Mouse (Mus musculus): ENCODE results near the gene Car15. TPM values are rescaled to one million over a fixed set of nuclear protein-coding genes. Genes with fewer than 3 reads are reported as not detected.

Gene Car15
- 13.9 and 17.9 TPM in 2 replicates for polyA plus RNA-seq (2012; rRNA removed)

DNA sequence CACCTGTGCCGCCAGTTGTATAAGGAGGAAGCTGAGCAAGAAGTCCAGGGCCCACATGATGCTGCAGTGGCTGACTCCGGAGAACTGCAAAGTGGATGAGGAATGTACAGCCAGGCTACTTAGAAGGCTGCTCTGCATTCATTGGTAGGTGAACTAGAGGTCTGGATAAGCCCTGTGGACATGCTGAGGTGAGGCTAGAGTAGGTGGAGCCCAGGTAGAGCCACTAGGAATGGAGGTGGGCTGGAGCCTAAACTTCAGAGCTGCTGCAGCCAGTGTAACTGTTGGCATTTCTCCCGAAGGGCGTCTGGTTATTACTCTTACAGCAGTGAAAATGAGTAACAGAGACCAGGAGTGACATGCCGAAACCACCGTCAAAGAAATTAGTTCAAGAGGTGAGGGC is at the start of gene Car15:
TSS of gene Car15 (minus strand) at position 314 of the 400 bp plus-strand sequence.
- Histone ChIP-seq H3K27me3 (ENCODE audit: control insufficient read depth, insufficient read depth, low read length) (no peaks in the 10 kb centered on the region), H3K4me1 (ENCODE audit: control insufficient read depth, insufficient read depth, low read length) (peaks cover 18% of the 10 kb centered on the region), H3K36me3 (ENCODE audit: control insufficient read depth, insufficient read depth, low read length) (no peaks in the 10 kb centered on the region), H3K27ac (ENCODE audit: control insufficient read depth, insufficient read depth, low read depth, low read length) (no peak within 1 kb of the TSS), H3K4me3 (ENCODE audit: control insufficient read depth, low read depth, low read length) (no peak within 1 kb of the TSS)
- TF ChIP-seq POLR2A (IDR thresholded peaks at IDR 0.05; ENCODE audit: control insufficient read depth, low read depth, low read length) (no peak), CTCF (IDR thresholded peaks at IDR 0.05; ENCODE audit: control insufficient read depth, insufficient read depth, insufficient replicate concordance, low read depth, low read length) (no peak)

DNA sequence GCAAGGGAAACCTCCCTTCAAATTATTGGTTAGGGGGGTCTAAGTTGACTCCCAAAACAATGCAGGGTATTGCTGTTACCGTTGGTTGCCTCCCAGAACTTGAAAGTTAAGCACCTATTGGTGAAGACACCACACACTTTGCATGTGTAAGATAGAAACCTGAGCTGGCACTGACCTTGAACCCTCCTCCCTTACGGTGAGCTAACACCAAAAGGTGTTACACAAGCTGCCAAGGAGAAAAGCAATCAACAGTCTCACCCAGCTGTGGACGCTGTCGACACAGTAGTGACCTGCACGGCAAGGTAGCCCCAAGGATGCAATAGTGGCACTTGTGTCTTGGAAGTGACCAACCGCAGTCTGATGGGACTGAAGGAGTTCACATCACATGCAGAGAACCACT is 46.0 kb upstream of the Car15 start:
- TF ChIP-seq CTCF (IDR thresholded peaks at IDR 0.05; ENCODE audit: control insufficient read depth, insufficient read depth, insufficient replicate concordance, low read depth, low read length) (no peak), POLR2A (IDR thresholded peaks at IDR 0.05; ENCODE audit: control insufficient read depth, low read depth, low read length) (no peak)
- Histone ChIP-seq H3K27me3 (ENCODE audit: control insufficient read depth, insufficient read depth, low read length) (no peaks in the 10 kb centered on the region), H3K4me1 (ENCODE audit: control insufficient read depth, insufficient read depth, low read length) (peaks cover 2% of the 10 kb centered on the region; the same call in 1 of the 2 replicates), H3K4me3 (ENCODE audit: control insufficient read depth, low read depth, low read length) (no peak overlapping the region), H3K36me3 (ENCODE audit: control insufficient read depth, insufficient read depth, low read length) (no peaks in the 10 kb centered on the region), H3K27ac (ENCODE audit: control insufficient read depth, insufficient read depth, low read depth, low read length) (no peak overlapping the region)

DNA sequence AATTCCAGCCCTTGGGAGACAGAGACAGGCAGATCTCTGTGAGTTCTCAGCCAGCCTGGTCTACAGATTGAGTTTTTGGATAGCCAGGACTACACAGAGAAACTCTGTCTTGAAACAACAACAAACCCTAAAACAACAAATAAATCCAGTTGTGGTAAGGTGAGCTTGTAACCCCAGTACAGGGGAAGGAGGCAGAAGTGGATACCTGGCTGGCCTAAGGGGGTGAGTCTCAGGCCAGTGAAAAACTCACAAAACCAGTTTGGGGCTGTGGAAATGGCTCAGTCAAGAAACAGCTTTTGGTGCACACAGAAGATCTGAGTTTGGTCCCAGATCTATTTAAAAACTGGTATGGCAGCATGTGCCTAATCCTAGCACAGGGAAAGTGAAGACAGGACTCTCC is 44.0 kb upstream of the Car15 start:
- no peaks in the 10 kb centered on the region for H3K36me3 ChIP-seq (ENCODE audit: control insufficient read depth, insufficient read depth, low read length)
- peaks cover 2% of the 10 kb centered on the region; the same call in 1 of the 2 replicates for H3K4me1 ChIP-seq (ENCODE audit: control insufficient read depth, insufficient read depth, low read length)
- TF ChIP-seq POLR2A (IDR thresholded peaks at IDR 0.05; ENCODE audit: control insufficient read depth, low read depth, low read length) (no peak), CTCF (IDR thresholded peaks at IDR 0.05; ENCODE audit: control insufficient read depth, insufficient read depth, insufficient replicate concordance, low read depth, low read length) (no peak)
- no peaks in the 10 kb centered on the region for H3K27me3 ChIP-seq (ENCODE audit: control insufficient read depth, insufficient read depth, low read length)
- no peak overlapping the region for H3K27ac ChIP-seq (ENCODE audit: control insufficient read depth, insufficient read depth, low read depth, low read length)
- H3K4me3 ChIP-seq (ENCODE audit: control insufficient read depth, low read depth, low read length) = no peak overlapping the region

DNA sequence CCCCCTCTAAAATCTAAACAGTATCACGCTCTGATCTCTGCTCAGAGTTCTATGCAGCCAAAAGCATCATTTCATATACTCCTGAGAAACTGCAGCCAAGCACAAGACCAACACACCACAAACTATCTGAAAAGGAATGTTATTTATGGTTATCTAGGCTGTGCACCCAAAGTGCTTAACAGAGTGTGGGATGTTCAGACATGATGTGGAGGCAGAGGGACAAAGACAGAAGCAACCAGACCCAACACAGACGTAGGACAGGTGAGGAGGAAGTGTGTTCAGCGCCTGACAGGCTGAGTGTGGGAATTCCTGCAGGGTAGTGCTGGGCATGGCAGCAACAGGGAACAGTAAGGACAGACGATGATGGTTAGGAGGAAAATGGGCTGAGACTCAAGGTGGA is 41.4 kb upstream of the Car15 start:
- no peak overlapping the region for H3K27ac ChIP-seq (ENCODE audit: control insufficient read depth, insufficient read depth, low read depth, low read length)
- no peaks in the 10 kb centered on the region for H3K36me3 ChIP-seq (ENCODE audit: control insufficient read depth, insufficient read depth, low read length)
- peaks cover 2% of the 10 kb centered on the region; the same call in 1 of the 2 replicates for H3K4me1 ChIP-seq (ENCODE audit: control insufficient read depth, insufficient read depth, low read length)
- TF ChIP-seq POLR2A (IDR thresholded peaks at IDR 0.05; ENCODE audit: control insufficient read depth, low read depth, low read length) (no peak), CTCF (IDR thresholded peaks at IDR 0.05; ENCODE audit: control insufficient read depth, insufficient read depth, insufficient replicate concordance, low read depth, low read length) (no peak)
- no peaks in the 10 kb centered on the region for H3K27me3 ChIP-seq (ENCODE audit: control insufficient read depth, insufficient read depth, low read length)
- H3K4me3 ChIP-seq (ENCODE audit: control insufficient read depth, low read depth, low read length) = no peak overlapping the region

DNA sequence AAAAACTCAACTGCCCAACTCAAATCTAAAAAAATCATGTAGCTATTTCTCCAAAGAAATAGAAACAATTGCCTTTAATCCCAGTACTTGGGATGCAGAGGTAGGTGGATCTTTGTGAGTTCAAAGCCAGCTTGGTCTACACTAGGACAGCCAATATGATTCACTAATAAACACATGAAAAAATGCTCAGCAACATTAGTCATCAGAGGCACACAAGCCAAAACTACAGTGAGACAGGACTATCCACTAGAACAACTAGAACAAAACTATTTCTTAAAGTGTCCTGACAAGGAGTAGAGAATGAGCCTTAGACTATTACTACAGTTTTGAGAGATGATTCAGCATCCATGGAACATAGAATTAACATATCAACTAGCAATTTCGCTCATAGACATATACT is 37.9 kb upstream of the Car15 start:
- no peaks in the 10 kb centered on the region for H3K36me3 ChIP-seq (ENCODE audit: control insufficient read depth, insufficient read depth, low read length)
- H3K4me3 ChIP-seq (ENCODE audit: control insufficient read depth, low read depth, low read length) = no peak overlapping the region
- no peak overlapping the region for H3K27ac ChIP-seq (ENCODE audit: control insufficient read depth, insufficient read depth, low read depth, low read length)
- H3K4me1 ChIP-seq (ENCODE audit: control insufficient read depth, insufficient read depth, low read length) = peaks cover 2% of the 10 kb centered on the region; the same call in 1 of the 2 replicates
- TF ChIP-seq CTCF (IDR thresholded peaks at IDR 0.05; ENCODE audit: control insufficient read depth, insufficient read depth, insufficient replicate concordance, low read depth, low read length) (no peak), POLR2A (IDR thresholded peaks at IDR 0.05; ENCODE audit: control insufficient read depth, low read depth, low read length) (no peak)
- no peaks in the 10 kb centered on the region for H3K27me3 ChIP-seq (ENCODE audit: control insufficient read depth, insufficient read depth, low read length)

DNA sequence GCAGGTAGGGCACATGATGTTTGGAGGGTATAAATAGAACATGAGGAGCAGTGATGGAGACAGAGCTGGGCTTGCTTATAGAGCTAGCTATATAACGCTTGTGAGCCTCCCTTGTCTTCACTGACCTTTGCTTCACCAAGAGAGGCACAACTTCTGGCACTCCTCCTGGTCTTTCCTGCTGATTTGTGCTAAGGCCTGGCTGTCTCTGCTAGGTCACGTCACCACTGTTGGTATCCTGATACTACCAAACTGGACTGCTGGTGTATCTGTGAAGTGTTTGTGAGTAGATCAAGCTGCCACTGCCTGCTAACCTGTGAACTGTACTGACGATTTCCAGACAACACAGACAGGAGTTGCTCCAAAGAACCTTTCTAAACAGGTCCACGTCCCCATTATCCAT is 37.0 kb upstream of the Car15 start:
- H3K4me1 ChIP-seq (ENCODE audit: control insufficient read depth, insufficient read depth, low read length) = peaks cover 2% of the 10 kb centered on the region; the same call in 1 of the 2 replicates
- no peak overlapping the region for H3K27ac ChIP-seq (ENCODE audit: control insufficient read depth, insufficient read depth, low read depth, low read length)
- no peak for TF ChIP-seq POLR2A (IDR thresholded peaks at IDR 0.05; ENCODE audit: control insufficient read depth, low read depth, low read length)
- TF ChIP-seq CTCF (IDR thresholded peaks at IDR 0.05; ENCODE audit: control insufficient read depth, insufficient read depth, insufficient replicate concordance, low read depth, low read length) = no peak
- H3K36me3 ChIP-seq (ENCODE audit: control insufficient read depth, insufficient read depth, low read length) = no peaks in the 10 kb centered on the region
- H3K27me3 ChIP-seq (ENCODE audit: control insufficient read depth, insufficient read depth, low read length) = no peaks in the 10 kb centered on the region
- no peak overlapping the region for H3K4me3 ChIP-seq (ENCODE audit: control insufficient read depth, low read depth, low read length)

DNA sequence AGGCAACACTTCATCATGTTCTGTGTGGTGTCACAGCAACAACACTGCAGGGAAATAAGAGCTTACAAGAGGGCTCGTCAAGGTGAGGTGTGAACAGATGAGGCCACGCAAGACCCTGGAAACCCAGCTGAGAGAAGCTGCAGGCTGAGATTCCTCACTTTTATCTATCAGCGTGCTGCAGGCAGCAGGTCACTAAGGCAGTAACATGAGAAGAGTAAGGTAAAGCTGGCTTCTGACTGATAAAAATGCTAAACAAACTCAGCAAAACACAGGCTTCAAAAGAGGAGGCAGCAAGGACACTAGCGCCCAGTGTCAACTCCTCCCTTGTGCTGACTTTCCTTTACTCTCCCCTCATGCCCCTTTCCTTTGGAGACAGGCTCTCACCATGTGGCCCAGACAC is 34.8 kb upstream of the Car15 start:
- Histone ChIP-seq H3K4me1 (ENCODE audit: control insufficient read depth, insufficient read depth, low read length) (no peaks in the 10 kb centered on the region), H3K27me3 (ENCODE audit: control insufficient read depth, insufficient read depth, low read length) (no peaks in the 10 kb centered on the region), H3K36me3 (ENCODE audit: control insufficient read depth, insufficient read depth, low read length) (no peaks in the 10 kb centered on the region), H3K4me3 (ENCODE audit: control insufficient read depth, low read depth, low read length) (no peak overlapping the region), H3K27ac (ENCODE audit: control insufficient read depth, insufficient read depth, low read depth, low read length) (no peak overlapping the region)
- TF ChIP-seq CTCF (IDR thresholded peaks at IDR 0.05; ENCODE audit: control insufficient read depth, insufficient read depth, insufficient replicate concordance, low read depth, low read length) (no peak), POLR2A (IDR thresholded peaks at IDR 0.05; ENCODE audit: control insufficient read depth, low read depth, low read length) (no peak)

DNA sequence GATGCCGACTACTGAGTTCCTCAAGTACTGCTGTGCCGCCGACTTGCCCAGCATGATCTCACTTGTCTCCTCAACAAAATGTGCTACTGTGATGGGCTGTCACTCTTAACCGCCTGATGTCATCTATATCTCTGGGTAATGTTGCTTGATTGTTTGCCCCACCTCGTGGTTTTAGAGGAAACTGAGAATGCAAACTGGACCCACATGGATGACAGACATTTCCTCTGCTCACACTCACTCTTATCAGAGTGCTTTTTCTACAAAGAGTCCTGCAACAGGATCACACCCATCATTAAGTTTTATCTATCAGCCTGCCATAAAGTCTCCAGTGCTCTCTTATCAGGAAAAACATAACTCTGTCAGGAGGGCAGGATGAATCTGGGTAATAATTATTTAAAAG is 33.1 kb upstream of the Car15 start:
- Histone ChIP-seq H3K27me3 (ENCODE audit: control insufficient read depth, insufficient read depth, low read length) (no peaks in the 10 kb centered on the region), H3K4me3 (ENCODE audit: control insufficient read depth, low read depth, low read length) (no peak overlapping the region), H3K36me3 (ENCODE audit: control insufficient read depth, insufficient read depth, low read length) (no peaks in the 10 kb centered on the region), H3K27ac (ENCODE audit: control insufficient read depth, insufficient read depth, low read depth, low read length) (no peak overlapping the region), H3K4me1 (ENCODE audit: control insufficient read depth, insufficient read depth, low read length) (no peaks in the 10 kb centered on the region)
- TF ChIP-seq POLR2A (IDR thresholded peaks at IDR 0.05; ENCODE audit: control insufficient read depth, low read depth, low read length) (no peak), CTCF (IDR thresholded peaks at IDR 0.05; ENCODE audit: control insufficient read depth, insufficient read depth, insufficient replicate concordance, low read depth, low read length) (no peak)
